Mouse (Mus musculus): ENCODE results near the gene Cfap97d1. TPM values are rescaled to one million over a fixed set of nuclear protein-coding genes. Genes with fewer than 3 reads are reported as not detected.

Cfap97d1 gene
- polyA plus RNA-seq, 1 experiment from 2014 or later, result not detected

- Histone ChIP-seq H3K4me3 (ENCODE audit: low read depth, low read length) (no peak overlapping the region), H3K27ac (ENCODE audit: low read depth, low read length) (no peak overlapping the region), H3K9ac (replicated peaks; ENCODE audit: low read depth, low read length) (no peak overlapping the region), H3K9me3 (ENCODE audit: control insufficient read depth, low read length) (no peaks in the 10 kb centered on the region), H3K4me1 (ENCODE audit: control insufficient read depth, insufficient read depth, low read length) (peaks cover 4% of the 10 kb centered on the region; the same call in 1 of the 2 replicates), H3K36me3 (ENCODE audit: control insufficient read depth, insufficient read depth, low read length) (no peaks in the 10 kb centered on the region), H3K4me2 (ENCODE audit: low read depth, low read length) (no peak overlapping the region), H3K27me3 (ENCODE audit: control insufficient read depth, insufficient read depth, low read length) (peaks cover 9% of the 10 kb centered on the region; the same call in 1 of the 2 replicates)
- ATAC-seq (ENCODE audit: low read depth), result no peak
- WGBS, result 40% methylated on average over 5 of the region's 5 CpGs
These were observed 26.6 kb upstream of the Cfap97d1 start for GRCm38 (mm10) chr11:101957476-101957875.

GRCm38 (mm10) chr11:101963043-101963442, 21.0 kb upstream of the Cfap97d1 start:
- no peaks in the 10 kb centered on the region for H3K36me3 ChIP-seq (ENCODE audit: control insufficient read depth, insufficient read depth, low read length)
- no peaks in the 10 kb centered on the region for H3K9me3 ChIP-seq (ENCODE audit: control insufficient read depth, low read length)
- H3K4me1 ChIP-seq (ENCODE audit: control insufficient read depth, insufficient read depth, low read length), result peaks cover 3% of the 10 kb centered on the region; the same call in 1 of the 2 replicates
- peak overlapping the region; percentile 87; the same call in 1 of the 2 replicates for H3K4me2 ChIP-seq (ENCODE audit: low read depth, low read length)
- no peak overlapping the region for H3K27ac ChIP-seq (ENCODE audit: low read depth, low read length)
- H3K27me3 ChIP-seq (ENCODE audit: control insufficient read depth, insufficient read depth, low read length), result peaks cover 24% of the 10 kb centered on the region
- no peak overlapping the region for H3K9ac ChIP-seq (replicated peaks; ENCODE audit: low read depth, low read length)
- ATAC-seq (ENCODE audit: low read depth), result no peak
- H3K4me3 ChIP-seq (ENCODE audit: low read depth, low read length), result no peak overlapping the region; the same call in 1 of the 2 replicates
- 3% methylated on average over 11 of the region's 11 CpGs for WGBS

DNA sequence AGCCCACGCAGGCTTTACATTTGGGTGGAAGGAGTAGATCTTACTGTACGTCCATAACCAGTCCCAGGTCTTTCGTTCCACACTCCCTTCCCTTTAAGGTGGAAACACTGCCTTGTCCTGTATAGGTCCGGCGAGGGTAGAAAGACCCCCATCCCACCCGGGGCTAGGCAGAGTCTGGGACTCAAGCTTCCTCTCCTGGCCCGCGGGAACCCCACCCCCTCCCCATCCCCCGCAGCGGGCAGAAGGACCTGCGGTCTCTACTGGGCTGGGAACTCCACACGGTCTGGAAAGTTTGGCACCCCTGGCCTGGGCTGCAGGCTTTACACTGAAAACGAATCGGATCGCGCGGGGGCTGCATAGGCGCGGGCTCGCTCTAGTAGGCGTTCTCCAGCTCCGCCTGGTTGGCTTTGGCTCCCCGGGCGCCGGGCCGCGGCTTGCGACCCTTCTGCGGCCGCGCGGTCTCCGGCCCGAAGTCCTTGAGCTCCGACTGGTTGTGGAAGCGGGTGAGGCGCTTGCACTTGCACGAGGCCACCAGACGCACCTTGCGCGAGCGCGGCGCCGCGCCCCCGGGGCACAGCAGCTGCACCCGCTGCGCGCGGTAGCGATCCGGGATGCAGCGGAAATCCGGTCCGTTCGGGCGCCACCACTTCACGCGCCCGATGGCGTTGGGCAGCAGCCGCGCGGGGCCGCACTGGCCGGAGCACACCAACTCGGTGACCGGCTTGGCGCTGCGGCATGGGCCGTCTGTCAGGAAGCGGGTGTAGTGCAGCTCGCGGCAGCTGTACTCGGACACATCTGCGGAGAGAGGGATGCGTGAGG, 20.4 kb upstream of the Cfap97d1 start:
- Histone ChIP-seq H3K4me1 (ENCODE audit: control insufficient read depth, insufficient read depth, low read length) (peaks cover 3% of the 10 kb centered on the region; the same call in 1 of the 2 replicates), H3K4me3 (ENCODE audit: low read depth, low read length) (peak overlapping the region; percentile 46), H3K27me3 (ENCODE audit: control insufficient read depth, insufficient read depth, low read length) (peaks cover 24% of the 10 kb centered on the region), H3K36me3 (ENCODE audit: control insufficient read depth, insufficient read depth, low read length) (no peaks in the 10 kb centered on the region), H3K9ac (replicated peaks; ENCODE audit: low read depth, low read length) (peak overlapping the region; percentile 52), H3K4me2 (ENCODE audit: low read depth, low read length) (peak overlapping the region; percentile 87), H3K9me3 (ENCODE audit: control insufficient read depth, low read length) (no peaks in the 10 kb centered on the region), H3K27ac (ENCODE audit: low read depth, low read length) (no peak overlapping the region)
- ATAC-seq (ENCODE audit: low read depth), result peak; percentile 50; the same call in 1 of the 2 replicates
- under 1% methylated on average over 78 of the region's 78 CpGs for WGBS

DNA sequence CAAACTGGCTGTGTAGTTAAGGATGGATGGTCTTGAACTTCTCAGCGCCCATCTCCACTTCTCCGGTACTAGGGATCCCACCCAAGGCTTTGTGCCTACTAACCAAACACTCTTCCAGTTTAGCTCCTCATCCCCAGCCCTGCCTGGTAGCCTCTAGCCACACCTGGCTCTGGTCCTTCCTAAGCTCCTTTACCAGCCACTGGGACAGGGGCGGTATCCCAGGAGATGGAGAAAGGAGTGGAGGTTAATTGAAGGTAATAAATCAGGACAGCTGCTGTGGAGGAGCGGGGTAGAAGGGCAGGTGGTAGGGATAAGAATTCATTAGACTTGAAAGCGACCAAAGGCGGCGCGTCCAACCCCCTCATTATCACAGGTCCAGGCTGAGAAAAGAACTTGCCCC, 19.4 kb upstream of the Cfap97d1 start:
- Histone ChIP-seq H3K4me3 (ENCODE audit: low read depth, low read length) (no peak overlapping the region), H3K36me3 (ENCODE audit: control insufficient read depth, insufficient read depth, low read length) (no peaks in the 10 kb centered on the region), H3K9me3 (ENCODE audit: control insufficient read depth, low read length) (no peaks in the 10 kb centered on the region), H3K27me3 (ENCODE audit: control insufficient read depth, insufficient read depth, low read length) (peaks cover 24% of the 10 kb centered on the region), H3K4me1 (ENCODE audit: control insufficient read depth, insufficient read depth, low read length) (peaks cover 3% of the 10 kb centered on the region; the same call in 1 of the 2 replicates), H3K4me2 (ENCODE audit: low read depth, low read length) (no peak overlapping the region), H3K27ac (ENCODE audit: low read depth, low read length) (no peak overlapping the region), H3K9ac (replicated peaks; ENCODE audit: low read depth, low read length) (no peak overlapping the region)
- WGBS, result 4% methylated on average over 8 of the region's 8 CpGs
- ATAC-seq (ENCODE audit: low read depth), result no peak

- 16% methylated on average over 2 of the region's 2 CpGs for WGBS
- H3K4me2 ChIP-seq (ENCODE audit: low read depth, low read length), result no peak overlapping the region
- H3K4me3 ChIP-seq (ENCODE audit: low read depth, low read length), result no peak overlapping the region
- H3K36me3 ChIP-seq (ENCODE audit: control insufficient read depth, insufficient read depth, low read length), result no peaks in the 10 kb centered on the region
- no peaks in the 10 kb centered on the region for H3K9me3 ChIP-seq (ENCODE audit: control insufficient read depth, low read length)
- peaks cover 24% of the 10 kb centered on the region for H3K27me3 ChIP-seq (ENCODE audit: control insufficient read depth, insufficient read depth, low read length)
- H3K9ac ChIP-seq (replicated peaks; ENCODE audit: low read depth, low read length), result no peak overlapping the region
- no peak for ATAC-seq (ENCODE audit: low read depth)
- H3K27ac ChIP-seq (ENCODE audit: low read depth, low read length), result no peak overlapping the region
- H3K4me1 ChIP-seq (ENCODE audit: control insufficient read depth, insufficient read depth, low read length), result peaks cover 3% of the 10 kb centered on the region; the same call in 1 of the 2 replicates
These were observed 18.5 kb upstream of the Cfap97d1 start for GRCm38 (mm10) chr11:101965553-101965952.

DNA sequence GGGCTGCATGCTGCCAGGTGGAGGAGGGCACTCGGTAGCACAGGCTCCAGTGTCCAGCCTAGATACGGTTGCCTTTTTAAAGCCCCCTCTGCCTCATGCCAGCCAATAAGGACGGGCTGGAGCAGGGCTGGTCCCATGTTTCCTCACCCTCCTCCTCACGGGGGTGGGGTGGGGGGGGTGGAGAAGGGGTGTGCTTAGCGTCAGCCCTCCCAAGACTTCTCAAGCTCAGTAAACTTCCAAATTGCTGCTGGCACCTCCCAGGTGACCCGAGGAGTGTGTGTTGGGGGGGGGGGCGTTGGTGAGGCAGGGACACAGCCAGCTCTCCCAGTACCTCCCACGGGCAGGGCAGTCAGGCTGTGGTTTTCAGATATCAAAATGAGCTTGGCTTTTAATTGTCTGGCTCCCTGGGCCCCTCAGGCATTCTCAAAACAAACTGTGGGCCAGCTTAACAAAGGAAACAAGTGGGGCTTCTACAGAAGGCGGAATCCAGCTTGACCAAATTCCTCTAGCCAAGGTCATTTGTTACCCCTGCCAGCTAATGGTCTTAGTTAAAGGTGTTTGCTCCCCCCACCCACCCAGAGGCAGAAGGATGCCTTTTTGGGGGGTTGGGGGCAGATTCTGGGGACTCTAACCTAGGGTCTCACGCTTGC, 17.0 kb upstream of the Cfap97d1 start, which contains the start of gene Sost:
Gene Sost (minus strand): TSS at position 51 of the 650 bp plus-strand sequence.
- H3K9ac ChIP-seq (replicated peaks; ENCODE audit: low read depth, low read length), result no peak within 1 kb of the TSS
- WGBS, result 14% methylated on average over 10 of the region's 10 CpGs
- H3K4me1 ChIP-seq (ENCODE audit: control insufficient read depth, insufficient read depth, low read length), result peaks cover 3% of the 10 kb centered on the region; the same call in 1 of the 2 replicates
- ATAC-seq (ENCODE audit: low read depth), result no peak
- H3K4me2 ChIP-seq (ENCODE audit: low read depth, low read length), result no peak within 1 kb of the TSS
- no peak within 1 kb of the TSS for H3K27ac ChIP-seq (ENCODE audit: low read depth, low read length)
- H3K36me3 ChIP-seq (ENCODE audit: control insufficient read depth, insufficient read depth, low read length), result no peaks in the 10 kb centered on the region
- no peak within 1 kb of the TSS for H3K4me3 ChIP-seq (ENCODE audit: low read depth, low read length)
- H3K27me3 ChIP-seq (ENCODE audit: control insufficient read depth, insufficient read depth, low read length), result peaks cover 17% of the 10 kb centered on the region
- no peaks in the 10 kb centered on the region for H3K9me3 ChIP-seq (ENCODE audit: control insufficient read depth, low read length)

DNA sequence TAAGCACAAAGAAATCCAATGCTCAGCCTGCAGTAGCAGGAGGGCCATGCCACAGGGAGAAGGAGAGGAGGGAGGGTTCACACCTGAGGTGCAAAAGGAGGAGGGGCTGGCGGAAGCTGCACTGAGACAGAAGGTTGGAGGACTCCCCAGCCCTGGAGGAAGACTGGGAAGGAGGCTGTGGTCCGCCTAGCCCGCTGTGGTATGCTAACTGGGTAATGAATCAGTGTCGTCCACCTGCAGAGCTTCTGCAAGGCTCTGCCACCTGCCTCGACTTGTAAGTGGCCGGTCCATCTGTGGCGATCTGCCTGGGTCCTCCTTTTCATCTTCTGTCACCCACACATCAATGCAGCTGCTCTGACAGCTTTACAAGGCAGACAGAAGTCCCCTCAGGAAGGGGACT, 15.8 kb upstream of the Cfap97d1 start:
- Histone ChIP-seq H3K27ac (ENCODE audit: low read depth, low read length) (no peak overlapping the region), H3K27me3 (ENCODE audit: control insufficient read depth, insufficient read depth, low read length) (peaks cover 14% of the 10 kb centered on the region), H3K4me2 (ENCODE audit: low read depth, low read length) (no peak overlapping the region), H3K9me3 (ENCODE audit: control insufficient read depth, low read length) (no peaks in the 10 kb centered on the region), H3K4me1 (ENCODE audit: control insufficient read depth, insufficient read depth, low read length) (peaks cover 3% of the 10 kb centered on the region; the same call in 1 of the 2 replicates), H3K9ac (replicated peaks; ENCODE audit: low read depth, low read length) (no peak overlapping the region), H3K36me3 (ENCODE audit: control insufficient read depth, insufficient read depth, low read length) (no peaks in the 10 kb centered on the region), H3K4me3 (ENCODE audit: low read depth, low read length) (no peak overlapping the region)
- 9% methylated on average over 7 of the region's 7 CpGs for WGBS
- ATAC-seq (ENCODE audit: low read depth), result no peak

DNA sequence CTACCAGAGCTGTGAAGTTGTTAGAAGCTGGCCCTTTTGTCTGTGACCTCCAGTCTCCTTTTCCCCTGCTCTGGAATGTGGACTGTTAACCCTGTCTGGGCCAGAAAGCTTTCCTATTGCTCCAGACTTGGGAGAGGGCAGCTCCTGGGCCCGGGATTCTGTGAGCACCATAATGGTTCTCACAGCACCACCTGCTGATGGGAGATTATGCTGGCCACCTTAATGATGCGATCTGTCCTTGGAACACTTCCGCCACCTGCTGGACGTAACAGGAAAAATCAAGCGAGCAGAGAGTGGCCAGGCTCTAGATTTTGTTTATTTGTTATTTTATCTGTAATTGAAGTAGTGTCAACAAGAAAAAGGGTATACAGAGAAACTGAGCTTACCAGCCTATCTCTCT, 15.3 kb upstream of the Cfap97d1 start:
- Histone ChIP-seq H3K27me3 (ENCODE audit: control insufficient read depth, insufficient read depth, low read length) (peaks cover 10% of the 10 kb centered on the region), H3K4me1 (ENCODE audit: control insufficient read depth, insufficient read depth, low read length) (no peaks in the 10 kb centered on the region; the same call in 1 of the 2 replicates), H3K9ac (replicated peaks; ENCODE audit: low read depth, low read length) (no peak overlapping the region), H3K9me3 (ENCODE audit: control insufficient read depth, low read length) (no peaks in the 10 kb centered on the region), H3K27ac (ENCODE audit: low read depth, low read length) (no peak overlapping the region), H3K36me3 (ENCODE audit: control insufficient read depth, insufficient read depth, low read length) (no peaks in the 10 kb centered on the region), H3K4me2 (ENCODE audit: low read depth, low read length) (no peak overlapping the region), H3K4me3 (ENCODE audit: low read depth, low read length) (no peak overlapping the region)
- ATAC-seq (ENCODE audit: low read depth), result peak; percentile 73; the same call in 1 of the 2 replicates
- WGBS, result 0% methylated on average over 5 of the region's 5 CpGs

DNA sequence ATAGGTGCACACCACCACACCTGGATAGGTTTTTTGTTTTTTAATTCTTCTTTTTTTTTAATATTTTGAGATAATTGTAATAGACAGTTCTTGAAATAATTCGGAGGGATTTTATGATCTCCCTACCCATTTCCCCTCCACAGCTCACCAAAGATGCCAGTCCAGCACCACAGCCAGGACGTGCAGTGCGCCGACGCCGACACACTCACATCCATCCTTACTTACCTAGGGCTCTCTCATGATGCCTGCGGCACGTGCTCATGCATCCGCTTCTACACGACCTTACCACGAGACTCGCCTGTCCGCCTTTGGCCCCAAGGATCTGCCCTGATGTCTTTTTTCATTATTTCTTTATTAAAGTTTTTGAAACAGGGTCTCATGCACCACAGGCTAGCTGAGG, 14.2 kb upstream of the Cfap97d1 start:
- H3K4me3 ChIP-seq (ENCODE audit: low read depth, low read length), result no peak overlapping the region
- no peak for ATAC-seq (ENCODE audit: low read depth)
- WGBS, result 87% methylated on average over 13 of the region's 13 CpGs
- no peak overlapping the region for H3K4me2 ChIP-seq (ENCODE audit: low read depth, low read length)
- peaks cover 7% of the 10 kb centered on the region for H3K27me3 ChIP-seq (ENCODE audit: control insufficient read depth, insufficient read depth, low read length)
- H3K9ac ChIP-seq (replicated peaks; ENCODE audit: low read depth, low read length), result no peak overlapping the region
- H3K4me1 ChIP-seq (ENCODE audit: control insufficient read depth, insufficient read depth, low read length), result no peaks in the 10 kb centered on the region; the same call in 1 of the 2 replicates
- H3K9me3 ChIP-seq (ENCODE audit: control insufficient read depth, low read length), result no peaks in the 10 kb centered on the region
- no peak overlapping the region for H3K27ac ChIP-seq (ENCODE audit: low read depth, low read length)
- no peaks in the 10 kb centered on the region for H3K36me3 ChIP-seq (ENCODE audit: control insufficient read depth, insufficient read depth, low read length)

Measured in neural tube, embryonic 14.5 days (tissue).